Comparison of ENCODE assay signal across 19 mouse cellular contexts in genomic region chr17:16311196-16311873, GRCm38 (mm10).
DNase-seq lines count a peak whose midpoint lies in the region; ATAC-seq and TF ChIP-seq lines count a peak whose summit lies in the region.
"Had no signal": no experiment of that assay in that cellular context is flagged by ENCODE, and none has a peak within 500 bp of the region (broad histone marks: within the 10 kb centered on the region; RNA-seq: fewer than 3 reads in every experiment).

No protein-coding gene starts in this region.

- no peaks in the 10 kb centered on the region for H3K27me3 ChIP-seq in midbrain, embryonic 13.5 days
- no peaks in the 10 kb centered on the region for H3K27me3 ChIP-seq in midbrain, embryonic 11.5 days (ENCODE audit: control insufficient read depth, insufficient read depth, low read length)
- no peaks in the 10 kb centered on the region for H3K27me3 ChIP-seq in hindbrain, postnatal 0 days (ENCODE audit: insufficient read depth, low read length)
- H3K27me3 ChIP-seq in limb, embryonic 10.5 days (ENCODE audit: low read depth, poor library complexity, severe bottlenecking), result no peaks in the 10 kb centered on the region
- H3K27me3 ChIP-seq: forebrain, embryonic 13.5 days; heart, embryonic 15.5 days; kidney, embryonic 15.5 days; limb, embryonic 13.5 days had no signal

- no peak for DNase-seq in midbrain, embryonic 11.5 days (ENCODE audit: low spot score, missing footprints)
- peak; percentile 92 for DNase-seq in gonadal fat pad, adult 2 months (ENCODE audit: low read depth)
- DNase-seq in hindbrain, postnatal 0 days (ENCODE audit: low spot score), result peak; percentile 13
- peak; percentile 8 for DNase-seq in retina, embryonic 14.5 days (ENCODE audit: low spot score)
- DNase-seq in layer of hippocampus, adult 11-12 months (ENCODE audit: low spot score), result no peak
- DNase-seq in limb, embryonic 10.5 days (ENCODE audit: low spot score), result no peak
- DNase-seq: adrenal gland, postnatal 14 days; cerebellum, adult 2 months; gastrocnemius, postnatal 10 days; heart, adult 2 months; heart, postnatal 4 days; thymus, postnatal 36 days had no signal

- ATAC-seq in midbrain, embryonic 13.5 days, result peak; percentile 43; the same call in 1 of the 2 replicates
- no peak for ATAC-seq in midbrain, embryonic 11.5 days (ENCODE audit: low FRiP score)
- no peak for ATAC-seq in hindbrain, postnatal 0 days
- ATAC-seq: forebrain, embryonic 13.5 days; intestine, embryonic 16.5 days; lung, postnatal 0 days had no signal

- H3K4me2 ChIP-seq in midbrain, embryonic 13.5 days (replicated peaks), result no peak overlapping the region
- H3K4me2 ChIP-seq in midbrain, embryonic 11.5 days, result no peak overlapping the region
- no peak overlapping the region for H3K4me2 ChIP-seq in hindbrain, postnatal 0 days (ENCODE audit: low read depth, low read length)
- H3K4me2 ChIP-seq: forebrain, embryonic 13.5 days; heart, embryonic 15.5 days; kidney, embryonic 15.5 days; limb, embryonic 13.5 days had no signal

- no peaks in the 10 kb centered on the region for H3K36me3 ChIP-seq in midbrain, embryonic 13.5 days
- H3K36me3 ChIP-seq in midbrain, embryonic 11.5 days (ENCODE audit: control insufficient read depth, insufficient read depth, low read length), result no peaks in the 10 kb centered on the region
- no peaks in the 10 kb centered on the region for H3K36me3 ChIP-seq in hindbrain, postnatal 0 days (ENCODE audit: insufficient read depth, low read length)
- no peaks in the 10 kb centered on the region for H3K36me3 ChIP-seq in limb, embryonic 10.5 days
- H3K36me3 ChIP-seq: heart, embryonic 15.5 days; kidney, embryonic 15.5 days; limb, embryonic 13.5 days had no signal

- H3K9me3 ChIP-seq in midbrain, embryonic 13.5 days, result no peaks in the 10 kb centered on the region
- no peaks in the 10 kb centered on the region for H3K9me3 ChIP-seq in midbrain, embryonic 11.5 days (ENCODE audit: control insufficient read depth, low read length)
- no peaks in the 10 kb centered on the region for H3K9me3 ChIP-seq in hindbrain, postnatal 0 days (ENCODE audit: low read length)
- no peaks in the 10 kb centered on the region for H3K9me3 ChIP-seq in limb, embryonic 10.5 days (replicated peaks)
- H3K9me3 ChIP-seq: forebrain, embryonic 13.5 days; heart, embryonic 15.5 days; kidney, embryonic 15.5 days; limb, embryonic 13.5 days had no signal

- H3K4me3 ChIP-seq in midbrain, embryonic 13.5 days (replicated peaks), result no peak overlapping the region
- no peak overlapping the region for H3K4me3 ChIP-seq in midbrain, embryonic 11.5 days (ENCODE audit: low read depth, low read length)
- H3K4me3 ChIP-seq in hindbrain, postnatal 0 days (ENCODE audit: low read length), result no peak overlapping the region
- no peak overlapping the region for H3K4me3 ChIP-seq in limb, embryonic 10.5 days
- H3K4me3 ChIP-seq: forebrain, embryonic 13.5 days; heart, adult 2 months; heart, embryonic 15.5 days; kidney, embryonic 15.5 days; limb, embryonic 13.5 days had no signal

- WGBS in midbrain, embryonic 13.5 days, result 77% methylated on average over 9 of the region's 9 CpGs
- WGBS in midbrain, embryonic 11.5 days, result 91% methylated on average over 9 of the region's 9 CpGs
- 64% methylated on average over 9 of the region's 9 CpGs for WGBS in hindbrain, postnatal 0 days
- WGBS in limb, embryonic 10.5 days, result 89% methylated on average over 9 of the region's 9 CpGs

- H3K4me1 ChIP-seq in midbrain, embryonic 13.5 days (replicated peaks), result no peaks in the 10 kb centered on the region
- H3K4me1 ChIP-seq in midbrain, embryonic 11.5 days (ENCODE audit: control insufficient read depth, insufficient read depth, low read length), result no peaks in the 10 kb centered on the region
- H3K4me1 ChIP-seq in hindbrain, postnatal 0 days (ENCODE audit: insufficient read depth, low read length), result no peaks in the 10 kb centered on the region
- no peaks in the 10 kb centered on the region for H3K4me1 ChIP-seq in limb, embryonic 10.5 days
- H3K4me1 ChIP-seq: forebrain, embryonic 13.5 days; heart, embryonic 15.5 days; kidney, embryonic 15.5 days; limb, embryonic 13.5 days had no signal

- TF ChIP-seq CTCF in hindbrain, postnatal 0 days (IDR thresholded peaks at IDR 0.05; ENCODE audit: low read depth), result no peak

- H3K9ac ChIP-seq in midbrain, embryonic 13.5 days (replicated peaks), result no peak overlapping the region
- H3K9ac ChIP-seq in midbrain, embryonic 11.5 days (ENCODE audit: low read length), result no peak overlapping the region
- no peak overlapping the region for H3K9ac ChIP-seq in hindbrain, postnatal 0 days (replicated peaks; ENCODE audit: low read length)
- H3K9ac ChIP-seq: forebrain, embryonic 13.5 days; heart, embryonic 15.5 days; kidney, embryonic 15.5 days; limb, embryonic 13.5 days had no signal

- no peak overlapping the region for H3K27ac ChIP-seq in midbrain, embryonic 13.5 days
- H3K27ac ChIP-seq in midbrain, embryonic 11.5 days (ENCODE audit: low read depth, low read length), result no peak overlapping the region
- no peak overlapping the region for H3K27ac ChIP-seq in hindbrain, postnatal 0 days
- H3K27ac ChIP-seq in limb, embryonic 10.5 days, result no peak overlapping the region
- H3K27ac ChIP-seq: forebrain, embryonic 13.5 days; heart, adult 2 months; heart, embryonic 15.5 days; kidney, embryonic 15.5 days; limb, embryonic 13.5 days had no signal

Comparison
In these comparisons a context has a peak if more than half of its experiments do, and no peak if none do; other contexts are left out.
1. DNase-seq: peak in gonadal fat pad, adult 2 months (single experiment), hindbrain, postnatal 0 days (single experiment) and retina, embryonic 14.5 days (single experiment); none in midbrain, embryonic 11.5 days (single experiment), layer of hippocampus, adult 11-12 months (single experiment) and limb, embryonic 10.5 days (single experiment).